In the genomic region with DNA sequence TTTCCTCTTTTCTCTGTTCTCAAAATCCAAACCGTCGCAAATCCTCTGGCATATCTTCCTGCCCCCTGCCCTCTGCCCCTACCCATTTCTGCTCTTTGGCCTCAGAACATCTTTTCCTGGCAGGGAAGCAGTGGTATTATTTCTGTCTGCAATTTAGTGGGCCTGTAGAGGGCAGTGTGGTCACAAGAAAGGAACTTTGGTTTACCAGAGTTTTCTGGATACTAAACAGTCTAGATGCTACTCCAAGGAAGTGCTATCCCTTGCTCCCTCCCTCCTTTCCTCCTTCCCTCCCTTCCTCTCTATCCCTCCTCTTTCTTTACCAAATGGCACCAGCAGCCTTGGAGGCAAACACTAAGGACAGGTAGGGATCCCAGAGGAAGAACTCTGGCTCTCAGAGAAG, we compare ENCODE assay signal across 9 mouse cellular contexts.
DNase-seq lines count a peak whose midpoint lies in the region; ATAC-seq and TF ChIP-seq lines count a peak whose summit lies in the region.
"Had no signal": no experiment of that assay in that cellular context is flagged by ENCODE, and none has a peak within 500 bp of the region (broad histone marks: within the 10 kb centered on the region; RNA-seq: fewer than 3 reads in every experiment).

No protein-coding gene starts in this region.

- no peaks in the 10 kb centered on the region for H3K27me3 ChIP-seq in heart, adult 2 months (ENCODE audit: control insufficient read depth, insufficient read depth, low read length)
- no peaks in the 10 kb centered on the region for H3K27me3 ChIP-seq in midbrain, embryonic 11.5 days (ENCODE audit: control insufficient read depth, insufficient read depth, low read length)
- H3K27me3 ChIP-seq: stomach, embryonic 15.5 days had no signal

- no peak overlapping the region for H3K9ac ChIP-seq in heart, adult 2 months (ENCODE audit: low read depth, low read length)
- no peak overlapping the region for H3K9ac ChIP-seq in midbrain, embryonic 11.5 days (ENCODE audit: low read length)
- H3K9ac ChIP-seq: stomach, embryonic 15.5 days had no signal

- H3K4me2 ChIP-seq in midbrain, embryonic 11.5 days, result no peak overlapping the region
- H3K4me2 ChIP-seq: stomach, embryonic 15.5 days had no signal

- intact Hi-C loops in heart, adult 2 months (cut with DNase I), result loop anchor here (10.0 kb wide), 1 partner anchor 88 kb away; no protein-coding TSS in a partner anchor
- intact Hi-C loops in heart, postnatal 25 days (cut with DNase I), result no loop called here
- intact Hi-C loops in heart, postnatal 36 days (cut with DNase I), result no loop called here

- no peaks in the 10 kb centered on the region for H3K4me1 ChIP-seq in heart, adult 2 months (ENCODE audit: control insufficient read depth, insufficient read depth, low read length)
- no peaks in the 10 kb centered on the region for H3K4me1 ChIP-seq in midbrain, embryonic 11.5 days (ENCODE audit: control insufficient read depth, insufficient read depth, low read length)
- H3K4me1 ChIP-seq: stomach, embryonic 15.5 days had no signal

- 3% methylated on average over 2 of the region's 2 CpGs for WGBS in heart, adult 2 months
- WGBS in midbrain, embryonic 11.5 days, result 20% methylated on average over 2 of the region's 2 CpGs

- H3K36me3 ChIP-seq in heart, adult 2 months (ENCODE audit: control insufficient read depth, insufficient read depth, low read length), result no peaks in the 10 kb centered on the region
- H3K36me3 ChIP-seq in midbrain, embryonic 11.5 days (ENCODE audit: control insufficient read depth, insufficient read depth, low read length), result no peaks in the 10 kb centered on the region
- H3K36me3 ChIP-seq: stomach, embryonic 15.5 days had no signal

- H3K79me2 ChIP-seq in heart, adult 2 months (replicated peaks; ENCODE audit: control insufficient read depth, insufficient read depth, low read length), result no peaks in the 10 kb centered on the region

- peak; percentile 77 for TF ChIP-seq CTCF in heart, adult 2 months (IDR thresholded peaks at IDR 0.05)

- ATAC-seq in midbrain, embryonic 11.5 days (ENCODE audit: low FRiP score), result peak; percentile 71

- H3K27ac ChIP-seq in heart, adult 2 months, result no peak overlapping the region
- no peak overlapping the region for H3K27ac ChIP-seq in midbrain, embryonic 11.5 days (ENCODE audit: low read depth, low read length)
- H3K27ac ChIP-seq: stomach, embryonic 15.5 days had no signal

- no peak for TF ChIP-seq POLR2A in heart, adult 2 months (IDR thresholded peaks at IDR 0.05; ENCODE audit: insufficient read depth, low read depth, low read length)

- H3K4me3 ChIP-seq in heart, adult 2 months, result no peak overlapping the region
- H3K4me3 ChIP-seq in midbrain, embryonic 11.5 days (ENCODE audit: low read depth, low read length), result no peak overlapping the region
- H3K4me3 ChIP-seq: stomach, embryonic 15.5 days had no signal

- H3K9me3 ChIP-seq in midbrain, embryonic 11.5 days (ENCODE audit: control insufficient read depth, low read length), result no peaks in the 10 kb centered on the region
- H3K9me3 ChIP-seq: stomach, embryonic 15.5 days had no signal

- no peak for TF ChIP-seq EP300 in heart, adult 2 months (IDR thresholded peaks at IDR 0.05; ENCODE audit: insufficient read depth, low read depth, low read length)

- DNase-seq in heart, adult 2 months, result peak; percentile 12 to 40
- no peak for DNase-seq in heart, postnatal 25 days (ENCODE audit: low spot score)
- DNase-seq in adrenal gland, adult 2 months, result peak; percentile 42
- peak; percentile 44 for DNase-seq in embryo, embryonic 9.5 days (ENCODE audit: extremely low spot score)
- peak; percentile 45 to 46 for DNase-seq in heart, postnatal 36 days
- DNase-seq in layer of hippocampus, adult 8-10 months (ENCODE audit: low spot score in 2 of 2), result peak; percentile 35 to 81
- peak; percentile 87 for DNase-seq in midbrain, embryonic 11.5 days (ENCODE audit: low spot score, missing footprints)
- DNase-seq in thymus, postnatal 10 days (ENCODE audit: low spot score in 2 of 2), result peak; percentile 4 to 10
